Mouse (Mus musculus): ENCODE data around the gene Wdfy1. TPM values are rescaled to one million over a fixed set of nuclear protein-coding genes. Genes with fewer than 3 reads are reported as not detected.

The Wdfy1 gene
- polyA plus RNA-seq, 1 experiment from 2014 or later, result 54.7 TPM

GRCm38 (mm10) chr1:79692482-79692881, 83.5 kb downstream of the Wdfy1 start:
- no peak overlapping the region for H3K4me2 ChIP-seq (ENCODE audit: low read depth)
- H3K27me3 ChIP-seq (ENCODE audit: control insufficient read depth, insufficient read depth, low read length), result no peaks in the 10 kb centered on the region
- no peaks in the 10 kb centered on the region for H3K4me1 ChIP-seq (ENCODE audit: control insufficient read depth, insufficient read depth, low read length)
- no peak overlapping the region for H3K27ac ChIP-seq (ENCODE audit: low read depth, low read length)
- no peak for ATAC-seq (ENCODE audit: insufficient read depth, low FRiP score, low TSS enrichment)
- 82% methylated on average over 3 of the region's 3 CpGs for WGBS
- no peak for DNase-seq (ENCODE audit: low spot score)
- H3K4me3 ChIP-seq (ENCODE audit: low read depth, low read length), result no peak overlapping the region
- no peak overlapping the region for H3K9ac ChIP-seq (ENCODE audit: low read length)
- H3K9me3 ChIP-seq (ENCODE audit: control insufficient read depth, low read length), result no peaks in the 10 kb centered on the region
- H3K36me3 ChIP-seq (ENCODE audit: control insufficient read depth, insufficient read depth, low read length), result no peaks in the 10 kb centered on the region

GRCm38 (mm10) chr1:79687254-79687653, 88.7 kb downstream of the Wdfy1 start:
- H3K36me3 ChIP-seq (ENCODE audit: control insufficient read depth, insufficient read depth, low read length), result no peaks in the 10 kb centered on the region
- no peak for ATAC-seq (ENCODE audit: insufficient read depth, low FRiP score, low TSS enrichment)
- H3K9me3 ChIP-seq (ENCODE audit: control insufficient read depth, low read length), result no peaks in the 10 kb centered on the region
- no peak overlapping the region for H3K27ac ChIP-seq (ENCODE audit: low read depth, low read length)
- H3K27me3 ChIP-seq (ENCODE audit: control insufficient read depth, insufficient read depth, low read length), result no peaks in the 10 kb centered on the region
- H3K4me2 ChIP-seq (ENCODE audit: low read depth), result no peak overlapping the region
- DNase-seq (ENCODE audit: low spot score), result no peak
- 93% methylated on average over 1 of the region's 1 CpGs for WGBS
- no peaks in the 10 kb centered on the region for H3K4me1 ChIP-seq (ENCODE audit: control insufficient read depth, insufficient read depth, low read length)
- no peak overlapping the region for H3K9ac ChIP-seq (ENCODE audit: low read length)
- H3K4me3 ChIP-seq (ENCODE audit: low read depth, low read length), result no peak overlapping the region

- Histone ChIP-seq H3K9ac (ENCODE audit: low read length) (no peak overlapping the region), H3K4me2 (ENCODE audit: low read depth) (no peak overlapping the region), H3K9me3 (ENCODE audit: control insufficient read depth, low read length) (no peaks in the 10 kb centered on the region), H3K4me3 (ENCODE audit: low read depth, low read length) (no peak overlapping the region), H3K27ac (ENCODE audit: low read depth, low read length) (no peak overlapping the region), H3K27me3 (ENCODE audit: control insufficient read depth, insufficient read depth, low read length) (no peaks in the 10 kb centered on the region), H3K4me1 (ENCODE audit: control insufficient read depth, insufficient read depth, low read length) (no peaks in the 10 kb centered on the region), H3K36me3 (ENCODE audit: control insufficient read depth, insufficient read depth, low read length) (no peaks in the 10 kb centered on the region)
- ATAC-seq (ENCODE audit: insufficient read depth, low FRiP score, low TSS enrichment) (no peak), DNase-seq (ENCODE audit: low spot score) (no peak)
These were observed 91.9 kb downstream of the Wdfy1 start for GRCm38 (mm10) chr1:79684027-79684426.

DNA sequence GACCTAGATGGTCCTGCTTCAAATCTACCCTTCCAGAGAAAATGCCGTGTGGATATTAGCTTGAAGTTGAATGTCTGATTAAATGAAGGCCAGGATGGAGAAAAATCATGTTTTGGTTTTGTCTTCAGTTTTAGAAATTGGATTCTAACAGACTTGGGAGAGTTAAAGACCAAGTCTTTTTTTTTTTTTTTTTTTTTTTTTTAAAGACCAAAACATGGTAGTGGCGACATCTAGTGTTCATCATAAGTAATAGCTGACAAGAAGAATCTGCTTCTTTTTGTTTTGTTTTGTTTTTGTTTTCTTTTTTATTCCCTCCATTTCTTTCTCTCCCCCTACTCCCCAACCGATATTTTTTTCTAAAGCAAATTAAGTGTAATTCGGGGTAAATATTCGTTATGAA, 93.0 kb downstream of the Wdfy1 start:
- ATAC-seq (ENCODE audit: insufficient read depth, low FRiP score, low TSS enrichment), result no peak
- WGBS, result 14% methylated on average over 5 of the region's 5 CpGs

GRCm38 (mm10) chr1:79680777-79681176, 95.2 kb downstream of the Wdfy1 start:
- H3K36me3 ChIP-seq (ENCODE audit: control insufficient read depth, insufficient read depth, low read length), result no peaks in the 10 kb centered on the region
- H3K9me3 ChIP-seq (ENCODE audit: control insufficient read depth, low read length), result no peaks in the 10 kb centered on the region
- H3K27me3 ChIP-seq (ENCODE audit: control insufficient read depth, insufficient read depth, low read length), result no peaks in the 10 kb centered on the region
- no peak overlapping the region for H3K4me3 ChIP-seq (ENCODE audit: low read depth, low read length)
- H3K4me1 ChIP-seq (ENCODE audit: control insufficient read depth, insufficient read depth, low read length), result no peaks in the 10 kb centered on the region
- H3K9ac ChIP-seq (ENCODE audit: low read length), result no peak overlapping the region
- no peak overlapping the region for H3K27ac ChIP-seq (ENCODE audit: low read depth, low read length)
- ATAC-seq (ENCODE audit: insufficient read depth, low FRiP score, low TSS enrichment), result no peak
- DNase-seq (ENCODE audit: low spot score), result no peak
- H3K4me2 ChIP-seq (ENCODE audit: low read depth), result no peak overlapping the region
- WGBS, result 92% methylated on average over 3 of the region's 3 CpGs

More for the DNA sequence above, 93.0 kb downstream of the Wdfy1 start:
- no peak overlapping the region for H3K4me2 ChIP-seq (ENCODE audit: low read depth)
- no peak overlapping the region for H3K4me3 ChIP-seq (ENCODE audit: low read depth, low read length)
- no peak overlapping the region for H3K27ac ChIP-seq (ENCODE audit: low read depth, low read length)
- no peaks in the 10 kb centered on the region for H3K9me3 ChIP-seq (ENCODE audit: control insufficient read depth, low read length)
- H3K9ac ChIP-seq (ENCODE audit: low read length), result no peak overlapping the region
- no peaks in the 10 kb centered on the region for H3K27me3 ChIP-seq (ENCODE audit: control insufficient read depth, insufficient read depth, low read length)
- no peaks in the 10 kb centered on the region for H3K4me1 ChIP-seq (ENCODE audit: control insufficient read depth, insufficient read depth, low read length)
- no peak for DNase-seq (ENCODE audit: low spot score)
- H3K36me3 ChIP-seq (ENCODE audit: control insufficient read depth, insufficient read depth, low read length), result no peaks in the 10 kb centered on the region

GRCm38 (mm10) chr1:79678117-79678684, 97.7 kb downstream of the Wdfy1 start:
- no peaks in the 10 kb centered on the region for H3K4me1 ChIP-seq (ENCODE audit: control insufficient read depth, insufficient read depth, low read length)
- ATAC-seq (ENCODE audit: insufficient read depth, low FRiP score, low TSS enrichment) (no peak), DNase-seq (ENCODE audit: low spot score) (no peak)
- H3K9me3 ChIP-seq (ENCODE audit: control insufficient read depth, low read length), result no peaks in the 10 kb centered on the region
- no peak overlapping the region for H3K27ac ChIP-seq (ENCODE audit: low read depth, low read length)
- no peaks in the 10 kb centered on the region for H3K27me3 ChIP-seq (ENCODE audit: control insufficient read depth, insufficient read depth, low read length)
- no peak overlapping the region for H3K4me2 ChIP-seq (ENCODE audit: low read depth)
- H3K36me3 ChIP-seq (ENCODE audit: control insufficient read depth, insufficient read depth, low read length), result no peaks in the 10 kb centered on the region
- H3K9ac ChIP-seq (ENCODE audit: low read length), result no peak overlapping the region
- 62% methylated on average over 8 of the region's 8 CpGs for WGBS
- H3K4me3 ChIP-seq (ENCODE audit: low read depth, low read length), result no peak overlapping the region

DNA sequence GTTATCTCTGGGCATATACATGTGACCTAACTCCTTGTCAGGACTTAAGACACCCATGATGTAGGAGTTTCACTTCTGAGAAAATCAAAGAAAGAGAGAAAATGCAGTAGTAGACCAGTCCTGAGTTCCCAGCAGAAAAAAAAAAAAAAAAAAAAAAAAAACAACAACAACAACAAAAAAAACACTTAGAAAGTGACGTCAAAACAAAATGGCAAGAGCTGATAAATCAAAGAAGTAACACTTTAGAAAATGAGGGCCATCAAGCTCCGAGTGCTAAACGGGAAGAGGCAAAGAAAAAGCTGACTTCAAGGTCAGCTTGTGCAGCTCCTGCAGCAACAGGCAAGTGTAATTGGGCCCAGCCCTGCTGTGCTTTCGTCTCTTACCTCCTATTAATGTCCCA, 100.2 kb downstream of the Wdfy1 start:
- H3K27ac ChIP-seq (ENCODE audit: low read depth, low read length), result no peak overlapping the region
- WGBS, result 68% methylated on average over 4 of the region's 4 CpGs
- 0 out of 2 replicates have a peak, but pooled peaks cover 6% of the 10 kb centered on the region for H3K4me1 ChIP-seq (ENCODE audit: control insufficient read depth, insufficient read depth, low read length)
- no peak for DNase-seq (ENCODE audit: low spot score)
- no peak overlapping the region for H3K9ac ChIP-seq (ENCODE audit: low read length)
- H3K36me3 ChIP-seq (ENCODE audit: control insufficient read depth, insufficient read depth, low read length), result no peaks in the 10 kb centered on the region
- no peak overlapping the region for H3K4me3 ChIP-seq (ENCODE audit: low read depth, low read length)
- no peak overlapping the region for H3K4me2 ChIP-seq (ENCODE audit: low read depth)
- H3K27me3 ChIP-seq (ENCODE audit: control insufficient read depth, insufficient read depth, low read length), result peaks cover 13% of the 10 kb centered on the region
- no peak for ATAC-seq (ENCODE audit: insufficient read depth, low FRiP score, low TSS enrichment)
- H3K9me3 ChIP-seq (ENCODE audit: control insufficient read depth, low read length), result no peaks in the 10 kb centered on the region

- Histone ChIP-seq H3K4me1 (ENCODE audit: control insufficient read depth, insufficient read depth, low read length) (0 out of 2 replicates have a peak, but pooled peaks cover 6% of the 10 kb centered on the region), H3K27me3 (ENCODE audit: control insufficient read depth, insufficient read depth, low read length) (peaks cover 15% of the 10 kb centered on the region), H3K9ac (ENCODE audit: low read length) (0 out of 2 replicates have a peak within 1 kb of the TSS, but pooled peaks have one; percentile 23), H3K4me3 (ENCODE audit: low read depth, low read length) (peak within 1 kb of the TSS; percentile 57), H3K4me2 (ENCODE audit: low read depth) (peak within 1 kb of the TSS; percentile 97), H3K27ac (ENCODE audit: low read depth, low read length) (no peak within 1 kb of the TSS), H3K9me3 (ENCODE audit: control insufficient read depth, low read length) (no peaks in the 10 kb centered on the region), H3K36me3 (ENCODE audit: control insufficient read depth, insufficient read depth, low read length) (no peaks in the 10 kb centered on the region)
- 0% methylated on average over 50 of the region's 51 CpGs for WGBS
- peak; percentile 63 for DNase-seq (ENCODE audit: low spot score)
- peak; percentile 70 for ATAC-seq (ENCODE audit: insufficient read depth, low FRiP score, low TSS enrichment)
These were observed 104.2 kb downstream of the Wdfy1 start, which contains the start of gene Ap1s3 for GRCm38 (mm10) chr1:79671543-79672337. Gene Ap1s3, minus strand, starts transcription at chr1:79671972.

- 0 out of 2 replicates have a peak, but pooled peaks cover 6% of the 10 kb centered on the region for H3K4me1 ChIP-seq (ENCODE audit: control insufficient read depth, insufficient read depth, low read length)
- no peak for DNase-seq (ENCODE audit: low spot score)
- H3K9ac ChIP-seq (ENCODE audit: low read length), result no peak overlapping the region
- H3K27ac ChIP-seq (ENCODE audit: low read depth, low read length), result no peak overlapping the region
- ATAC-seq (ENCODE audit: insufficient read depth, low FRiP score, low TSS enrichment), result no peak
- peak overlapping the region; percentile 97 for H3K4me2 ChIP-seq (ENCODE audit: low read depth)
- peaks cover 15% of the 10 kb centered on the region for H3K27me3 ChIP-seq (ENCODE audit: control insufficient read depth, insufficient read depth, low read length)
- under 1% methylated on average over 11 of the region's 11 CpGs for WGBS
- no peaks in the 10 kb centered on the region for H3K9me3 ChIP-seq (ENCODE audit: control insufficient read depth, low read length)
- H3K4me3 ChIP-seq (ENCODE audit: low read depth, low read length), result peak overlapping the region; percentile 57
- H3K36me3 ChIP-seq (ENCODE audit: control insufficient read depth, insufficient read depth, low read length), result no peaks in the 10 kb centered on the region
These were observed 104.8 kb downstream of the Wdfy1 start for GRCm38 (mm10) chr1:79671196-79671542.

Measured in neural tube, embryonic 11.5 days (tissue).